Mouse (Mus musculus): ENCODE measurements around the gene Tarbp2. TPM values are rescaled to one million over a fixed set of nuclear protein-coding genes. Genes with fewer than 3 reads are reported as not detected.
A peak's percentile ranks its signal among the peaks of the same experiment; 100 is the strongest.

Gene Tarbp2
- polyA plus RNA-seq, 1 experiment from 2014 or later, result 143 TPM

DNA sequence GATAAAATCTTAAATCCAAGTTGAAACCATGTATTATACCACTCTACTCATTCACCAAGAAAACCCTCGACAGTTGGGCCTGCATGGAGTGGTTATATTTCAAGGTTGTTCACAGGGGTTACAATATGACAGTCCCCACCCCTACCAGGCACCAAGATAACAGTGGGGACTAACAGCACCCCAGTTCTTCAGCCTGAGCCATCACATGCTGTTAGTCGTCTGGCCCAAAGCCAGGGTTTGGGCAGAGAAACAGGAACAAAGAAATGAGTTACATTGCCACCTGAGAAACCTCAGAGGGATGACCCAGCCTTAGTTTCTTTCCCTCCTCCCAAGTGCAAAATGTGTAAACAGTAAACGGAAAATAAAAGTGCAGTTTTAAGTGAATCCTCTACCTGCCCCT is 18.6 kb upstream of the Tarbp2 start:
- DNase-seq (ENCODE audit: low spot score), result no peak
- 80% methylated on average over 3 of the region's 3 CpGs for WGBS
- Histone ChIP-seq H3K27me3 (ENCODE audit: low read depth, poor library complexity, severe bottlenecking) (no peaks in the 10 kb centered on the region), H3K4me1 (no peaks in the 10 kb centered on the region), H3K9me3 (replicated peaks) (no peaks in the 10 kb centered on the region), H3K4me3 (no peak overlapping the region), H3K27ac (no peak overlapping the region), H3K36me3 (peaks cover 99% of the 10 kb centered on the region)

DNA sequence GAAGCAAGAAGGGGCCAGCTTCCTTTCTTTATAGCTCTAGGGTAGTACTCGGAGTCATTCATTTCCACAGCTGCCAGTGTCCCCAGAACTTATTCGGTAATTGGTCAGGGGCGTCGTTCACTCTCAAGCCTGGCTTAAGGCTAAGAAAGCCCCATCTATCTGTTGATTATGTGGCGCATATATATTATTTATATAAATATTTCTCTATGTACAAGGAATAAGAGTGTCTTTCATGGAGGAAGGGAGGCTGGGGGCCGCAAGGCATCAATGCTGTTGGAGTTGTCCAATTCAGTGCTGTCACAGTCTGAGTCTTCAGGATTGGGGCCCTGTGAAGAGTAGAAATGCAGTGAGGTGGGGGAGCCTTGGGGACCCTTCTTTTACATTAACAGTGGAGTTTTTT is 18.1 kb upstream of the Tarbp2 start:
- 91% methylated on average over 6 of the region's 6 CpGs for WGBS

DNA sequence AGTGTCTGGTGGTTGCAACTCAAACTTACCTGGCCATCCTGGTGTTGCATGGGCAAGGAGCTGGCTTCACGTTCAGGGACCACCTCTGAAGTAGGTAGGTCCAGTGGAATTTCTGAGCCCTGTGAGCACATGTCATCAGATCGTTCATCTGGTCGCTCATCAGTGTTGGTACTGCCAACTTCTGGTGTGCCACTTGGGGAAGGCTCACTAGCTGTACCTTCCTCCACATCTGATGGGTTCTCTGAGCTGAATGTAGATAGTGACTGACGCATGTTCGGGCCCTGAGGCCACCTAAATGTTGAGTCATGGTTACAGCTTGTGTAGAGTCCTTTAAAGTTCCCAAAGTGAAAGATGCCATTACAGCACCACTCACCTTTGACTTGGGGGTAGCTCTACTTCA is 17.5 kb upstream of the Tarbp2 start:
- peaks cover 99% of the 10 kb centered on the region for H3K36me3 ChIP-seq
- no peaks in the 10 kb centered on the region for H3K4me1 ChIP-seq
- no peak overlapping the region for H3K27ac ChIP-seq
- DNase-seq (ENCODE audit: low spot score), result no peak
- no peak overlapping the region for H3K4me3 ChIP-seq
- no peaks in the 10 kb centered on the region for H3K27me3 ChIP-seq (ENCODE audit: low read depth, poor library complexity, severe bottlenecking)
- no peaks in the 10 kb centered on the region for H3K9me3 ChIP-seq (replicated peaks)
- 91% methylated on average over 5 of the region's 5 CpGs for WGBS

More for the DNA sequence above, 18.1 kb upstream of the Tarbp2 start:
- no peak for DNase-seq (ENCODE audit: low spot score)
- no peak overlapping the region for H3K4me3 ChIP-seq
- H3K36me3 ChIP-seq, result peaks cover 99% of the 10 kb centered on the region
- H3K4me1 ChIP-seq, result no peaks in the 10 kb centered on the region
- H3K9me3 ChIP-seq (replicated peaks), result no peaks in the 10 kb centered on the region
- no peak overlapping the region for H3K27ac ChIP-seq
- no peaks in the 10 kb centered on the region for H3K27me3 ChIP-seq (ENCODE audit: low read depth, poor library complexity, severe bottlenecking)

DNA sequence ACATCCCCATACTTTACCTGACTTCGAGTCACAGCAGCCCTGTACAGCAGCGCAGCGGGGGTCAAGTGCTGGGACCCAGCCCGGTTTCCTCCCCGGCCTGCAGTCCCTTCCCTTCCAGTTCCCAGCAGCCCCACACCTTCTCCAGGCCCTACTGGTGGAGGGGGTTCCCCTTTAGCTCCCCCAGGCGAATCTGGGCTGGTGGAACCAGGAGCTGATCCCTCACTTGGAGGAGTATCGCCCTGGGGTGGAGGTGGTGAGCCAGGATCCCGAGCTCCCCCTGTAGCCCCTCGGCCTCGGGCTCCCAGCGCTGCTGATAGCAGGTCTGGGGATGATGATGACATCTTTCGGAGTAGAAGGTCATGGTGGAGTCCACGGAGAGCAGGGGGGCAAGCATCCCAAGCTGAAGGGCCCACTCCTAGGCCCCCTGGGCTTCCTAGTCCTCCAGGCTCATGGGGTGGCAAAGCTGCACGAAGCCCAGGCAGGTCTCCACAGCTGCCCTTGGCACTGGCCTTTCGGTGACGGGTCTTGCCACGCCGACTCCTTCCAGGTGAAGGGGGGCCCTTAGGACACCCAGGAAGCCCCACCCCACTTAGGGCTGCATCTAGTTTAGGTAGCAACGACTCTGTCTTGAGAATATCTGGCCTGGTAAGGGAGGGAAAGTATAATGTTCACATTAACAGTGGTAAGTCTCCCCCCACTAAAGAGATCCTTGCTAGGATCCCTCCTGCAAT is 16.7 kb upstream of the Tarbp2 start:
- Histone ChIP-seq H3K27me3 (ENCODE audit: low read depth, poor library complexity, severe bottlenecking) (no peaks in the 10 kb centered on the region), H3K4me1 (no peaks in the 10 kb centered on the region), H3K9me3 (replicated peaks) (no peaks in the 10 kb centered on the region), H3K36me3 (peaks cover 96% of the 10 kb centered on the region), H3K27ac (no peak overlapping the region), H3K4me3 (no peak overlapping the region)
- peak; percentile 31 for DNase-seq (ENCODE audit: low spot score)
- 90% methylated on average over 19 of the region's 19 CpGs for WGBS

DNA sequence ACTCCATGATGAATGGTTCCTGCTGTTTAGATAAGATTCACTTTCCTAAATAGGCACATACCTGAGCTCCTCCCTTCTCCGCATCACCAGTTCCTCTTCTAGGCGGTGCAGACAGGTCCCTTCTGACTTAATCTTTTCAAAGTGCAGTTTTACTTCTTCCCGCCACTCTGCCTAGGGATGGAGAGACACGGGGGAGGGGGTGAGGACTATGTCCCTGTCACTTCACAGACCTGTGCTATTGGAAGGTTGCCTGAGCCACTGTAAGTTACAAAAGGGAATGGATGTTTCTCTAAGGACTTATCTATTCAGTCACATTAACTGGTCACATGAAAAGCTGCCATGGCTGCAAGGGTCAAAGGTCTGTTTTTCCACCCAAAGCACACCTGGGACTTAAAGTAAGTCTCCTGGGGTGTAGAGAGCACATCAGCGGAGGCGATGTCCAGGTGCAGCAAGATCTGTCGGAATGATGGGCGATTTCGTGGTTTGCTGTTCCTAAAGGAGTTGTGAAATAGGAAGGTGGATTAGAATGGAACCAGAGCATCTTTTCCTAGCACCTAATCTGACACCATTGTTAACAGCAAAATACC is 15.6 kb upstream of the Tarbp2 start:
- Histone ChIP-seq H3K9me3 (replicated peaks) (no peaks in the 10 kb centered on the region), H3K27ac (no peak overlapping the region), H3K4me3 (no peak overlapping the region), H3K27me3 (ENCODE audit: low read depth, poor library complexity, severe bottlenecking) (no peaks in the 10 kb centered on the region), H3K36me3 (peaks cover 95% of the 10 kb centered on the region), H3K4me1 (no peaks in the 10 kb centered on the region)
- WGBS, result 82% methylated on average over 9 of the region's 9 CpGs
- DNase-seq (ENCODE audit: low spot score), result no peak

DNA sequence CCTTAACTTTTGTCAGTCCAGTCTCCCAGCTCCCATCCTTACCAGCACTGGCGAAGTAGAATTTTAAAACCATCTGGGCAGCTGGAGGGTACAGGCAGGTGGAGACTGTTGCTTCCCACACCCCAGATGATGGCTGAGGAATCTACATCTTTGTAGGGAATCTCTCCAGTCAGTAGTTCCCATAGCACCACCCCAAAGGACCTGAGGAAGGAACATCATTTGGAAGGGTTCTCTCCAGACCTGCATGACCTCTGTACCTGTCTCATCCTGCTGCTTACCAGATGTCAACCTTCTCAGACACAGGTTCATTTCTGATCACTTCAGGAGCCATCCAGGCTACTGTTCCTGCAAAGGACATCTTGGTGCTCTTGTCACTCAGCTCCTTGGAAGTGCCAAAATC is 14.5 kb upstream of the Tarbp2 start, which contains the start of gene Gm10337:
Gene Gm10337, plus strand, starts transcription at position 276 of the 400 bp plus-strand sequence.
- WGBS, result 85% methylated on average over 1 of the region's 1 CpGs
- H3K27ac ChIP-seq, result no peak within 1 kb of the TSS
- peaks cover 94% of the 10 kb centered on the region for H3K36me3 ChIP-seq
- no peaks in the 10 kb centered on the region for H3K27me3 ChIP-seq (ENCODE audit: low read depth, poor library complexity, severe bottlenecking)
- H3K4me1 ChIP-seq, result no peaks in the 10 kb centered on the region
- H3K9me3 ChIP-seq (replicated peaks), result no peaks in the 10 kb centered on the region
- no peak within 1 kb of the TSS for H3K4me3 ChIP-seq
- DNase-seq (ENCODE audit: low spot score), result no peak

DNA sequence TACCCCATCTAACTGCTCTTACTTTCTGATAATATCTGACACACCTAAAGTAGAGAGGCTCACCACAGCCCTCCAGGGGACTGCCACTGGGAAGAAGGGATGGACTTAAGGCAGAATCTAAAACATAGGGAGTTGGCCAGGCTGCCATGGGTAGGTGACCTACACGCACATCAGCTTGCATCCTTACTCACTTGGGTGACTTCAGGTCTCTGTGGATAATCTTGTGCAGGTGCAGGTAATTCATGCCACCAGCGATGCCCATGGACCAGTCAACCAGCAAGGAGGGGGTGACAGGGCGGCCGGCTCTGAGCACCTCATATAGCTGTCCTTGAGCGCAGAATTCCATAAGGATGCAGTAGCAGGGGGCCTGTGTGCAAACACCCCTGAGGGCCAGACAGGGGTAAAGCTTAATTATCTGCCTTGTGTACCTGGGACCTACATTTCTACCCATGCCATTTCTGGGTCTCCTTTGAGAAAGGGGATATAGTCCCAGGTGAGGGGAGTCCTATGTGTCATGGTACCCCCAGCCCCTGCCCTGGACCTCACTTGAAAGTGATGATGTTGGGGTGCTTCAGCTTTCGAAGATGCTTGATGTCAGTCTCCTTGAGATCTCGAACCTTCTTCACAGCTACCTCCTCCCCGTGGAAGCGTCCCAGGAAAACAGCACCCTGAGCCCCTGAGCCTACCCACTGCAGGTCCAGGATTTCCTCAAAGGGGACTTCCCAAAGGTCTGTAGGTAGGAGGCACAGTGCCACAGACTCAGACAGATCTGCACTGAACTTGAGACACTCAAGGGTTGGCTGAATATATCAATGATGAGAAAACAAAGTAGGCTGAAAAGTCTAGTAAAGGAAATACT is 13.8 kb upstream of the Tarbp2 start:
- DNase-seq (ENCODE audit: low spot score), result no peak
- H3K27ac ChIP-seq, result no peak overlapping the region

DNA sequence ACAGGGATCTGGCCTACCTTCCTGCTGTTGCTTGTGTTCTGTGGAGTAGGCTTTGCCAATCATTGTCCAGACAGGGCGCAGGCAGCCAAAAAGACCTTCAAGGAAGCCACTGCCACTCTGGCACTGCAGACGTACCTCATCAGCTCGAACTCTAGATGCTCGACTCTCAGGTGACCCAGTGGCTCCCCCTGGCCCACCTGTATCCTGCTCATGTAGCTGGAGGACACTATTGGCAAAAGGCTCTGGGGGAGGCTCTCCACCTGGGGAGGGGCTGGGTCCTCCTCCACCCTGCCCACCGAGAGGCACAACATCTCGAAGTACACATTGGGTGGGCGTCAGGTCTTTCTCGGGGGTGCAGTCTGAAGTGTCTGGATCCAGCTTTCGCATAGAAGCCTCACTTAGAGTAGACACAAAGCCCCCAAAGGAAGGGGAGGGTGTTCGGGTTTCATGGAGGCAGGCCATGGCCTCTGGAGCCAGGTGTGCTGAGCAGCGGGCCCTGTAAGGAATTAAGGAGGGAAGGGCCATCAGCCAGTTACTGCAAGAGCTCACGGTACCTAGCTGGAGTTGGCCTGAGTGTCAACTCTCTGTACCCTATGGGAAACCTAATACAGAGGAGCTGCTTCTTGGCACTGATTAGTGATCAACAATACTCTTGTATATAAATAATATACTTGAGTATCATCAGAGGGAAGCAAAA is 12.8 kb upstream of the Tarbp2 start:
- H3K27me3 ChIP-seq (ENCODE audit: low read depth, poor library complexity, severe bottlenecking), result no peaks in the 10 kb centered on the region
- peaks cover 78% of the 10 kb centered on the region for H3K36me3 ChIP-seq
- peaks cover 9% of the 10 kb centered on the region for H3K4me1 ChIP-seq
- WGBS, result 76% methylated on average over 12 of the region's 12 CpGs
- H3K9me3 ChIP-seq (replicated peaks), result no peaks in the 10 kb centered on the region
- H3K27ac ChIP-seq, result 0 out of 2 replicates have a peak overlapping the region, but pooled peaks have one; percentile 42
- no peak overlapping the region for H3K4me3 ChIP-seq
- DNase-seq (ENCODE audit: low spot score), result no peak

More for the DNA sequence above, 13.8 kb upstream of the Tarbp2 start:
- no peak overlapping the region for H3K4me3 ChIP-seq
- no peaks in the 10 kb centered on the region for H3K9me3 ChIP-seq (replicated peaks)
- no peaks in the 10 kb centered on the region for H3K4me1 ChIP-seq
- 89% methylated on average over 9 of the region's 9 CpGs for WGBS
- peaks cover 88% of the 10 kb centered on the region for H3K36me3 ChIP-seq
- no peaks in the 10 kb centered on the region for H3K27me3 ChIP-seq (ENCODE audit: low read depth, poor library complexity, severe bottlenecking)

DNA sequence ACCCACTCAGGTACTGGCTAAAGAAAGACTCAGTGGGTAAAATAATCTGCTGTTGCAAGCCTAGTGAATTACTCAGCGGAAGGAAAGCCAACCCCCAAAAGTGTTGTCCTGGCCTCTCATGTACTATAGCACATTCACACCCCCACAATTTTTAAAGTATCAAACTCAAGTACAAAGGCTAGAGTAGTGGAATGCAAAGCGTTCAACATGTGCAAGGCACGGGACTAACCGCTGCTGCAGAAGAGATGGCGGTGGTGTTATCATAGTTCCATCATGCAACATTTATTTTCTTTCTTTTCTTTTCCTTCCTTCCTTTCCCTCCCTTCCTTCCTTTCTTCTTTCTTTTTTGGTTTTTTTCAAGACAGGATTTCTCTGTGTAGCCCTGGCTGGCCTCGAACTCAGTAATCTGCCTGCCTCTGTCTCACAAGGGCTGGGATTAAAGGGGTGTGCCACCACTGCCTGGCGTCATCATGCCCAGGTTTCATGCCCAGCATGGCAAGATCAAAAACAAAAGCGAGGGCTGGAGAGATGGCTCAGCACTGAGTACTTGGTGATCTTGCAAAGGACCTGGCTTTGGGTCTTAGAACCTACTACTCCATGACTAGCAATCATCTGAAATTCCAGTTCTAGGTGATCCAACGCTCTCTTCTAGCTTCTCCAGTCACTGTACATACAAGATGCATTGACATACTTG is 12.1 kb upstream of the Tarbp2 start:
- no peak for DNase-seq (ENCODE audit: low spot score)
- whole genome bisulfite sequencing, result 91% methylated on average over 9 of the region's 9 CpGs
- Histone ChIP-seq H3K4me1 (peaks cover 16% of the 10 kb centered on the region), H3K27me3 (ENCODE audit: low read depth, poor library complexity, severe bottlenecking) (no peaks in the 10 kb centered on the region), H3K4me3 (no peak overlapping the region), H3K9me3 (replicated peaks) (no peaks in the 10 kb centered on the region), H3K36me3 (peaks cover 71% of the 10 kb centered on the region), H3K27ac (no peak overlapping the region)

DNA sequence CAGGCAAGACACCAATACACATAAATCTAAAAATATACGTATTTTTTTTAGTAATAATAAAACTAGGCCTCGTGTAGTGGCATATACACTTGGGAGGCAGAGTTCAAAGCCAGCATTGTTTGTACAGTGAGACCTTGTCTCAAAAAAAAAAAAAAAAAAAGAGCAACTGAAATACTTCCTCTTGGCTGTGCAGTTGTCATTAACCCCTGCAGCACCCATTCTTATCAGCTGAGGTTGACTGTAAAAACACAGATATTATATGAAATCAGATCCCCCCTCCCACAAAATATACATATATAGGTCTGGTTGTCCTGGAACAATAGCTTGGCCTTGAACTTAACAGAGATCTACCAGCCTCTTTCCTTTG is 11.5 kb upstream of the Tarbp2 start:
- no peak for DNase-seq (ENCODE audit: low spot score)
- Histone ChIP-seq H3K4me3 (no peak overlapping the region), H3K36me3 (peaks cover 66% of the 10 kb centered on the region), H3K9me3 (replicated peaks) (no peaks in the 10 kb centered on the region), H3K27ac (no peak overlapping the region), H3K4me1 (peaks cover 22% of the 10 kb centered on the region), H3K27me3 (ENCODE audit: low read depth, poor library complexity, severe bottlenecking) (no peaks in the 10 kb centered on the region)
- 80% methylated on average over 2 of the region's 2 CpGs for WGBS

DNA sequence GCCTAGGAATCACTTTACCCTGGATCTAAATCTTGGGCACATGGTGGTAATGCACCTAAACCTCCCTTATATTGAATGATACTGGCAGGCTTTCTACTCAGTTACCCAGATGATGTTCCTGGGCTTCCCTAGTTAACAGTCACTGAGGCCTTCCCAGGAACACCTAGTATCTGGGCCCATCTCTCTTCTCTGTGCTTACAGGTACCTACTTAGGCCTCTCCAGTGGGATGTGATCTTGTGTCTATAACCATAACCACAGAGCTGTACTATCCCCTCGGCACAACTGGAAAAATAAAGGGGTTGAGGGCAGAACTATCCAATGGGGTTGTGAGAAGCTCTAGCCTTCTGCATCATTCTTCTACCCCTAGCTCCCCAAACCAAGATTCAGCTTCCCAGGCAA is 11.1 kb upstream of the Tarbp2 start:
- Histone ChIP-seq H3K9me3 (replicated peaks) (no peaks in the 10 kb centered on the region), H3K4me1 (peaks cover 26% of the 10 kb centered on the region), H3K27me3 (ENCODE audit: low read depth, poor library complexity, severe bottlenecking) (no peaks in the 10 kb centered on the region), H3K4me3 (no peak overlapping the region), H3K27ac (no peak overlapping the region), H3K36me3 (peaks cover 61% of the 10 kb centered on the region)
- 91% methylated on average over 1 of the region's 1 CpGs for WGBS
- no peak for DNase-seq (ENCODE audit: low spot score)

DNA sequence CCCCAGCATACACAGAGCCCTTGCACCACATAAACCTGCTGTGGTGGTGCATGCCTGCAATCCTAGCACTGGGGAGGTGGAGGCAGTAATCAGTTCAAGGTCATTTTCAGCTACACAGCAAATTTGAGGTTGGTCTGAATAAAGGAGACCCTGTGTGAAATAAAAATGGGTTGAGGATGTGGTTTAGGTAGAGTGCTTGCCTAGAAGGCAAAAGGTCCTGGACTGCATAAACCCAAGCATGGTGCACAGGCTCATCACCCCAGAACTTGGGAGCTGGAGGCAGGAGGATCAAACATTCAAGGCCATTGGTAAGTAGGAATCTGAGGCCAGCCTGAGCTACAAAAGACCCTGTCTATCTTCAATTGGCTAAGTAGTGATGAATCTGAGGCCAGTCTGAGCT is 10.4 kb upstream of the Tarbp2 start:
- no peak for DNase-seq (ENCODE audit: low spot score)
- Histone ChIP-seq H3K9me3 (replicated peaks) (no peaks in the 10 kb centered on the region), H3K4me3 (no peak overlapping the region), H3K36me3 (peaks cover 54% of the 10 kb centered on the region), H3K27ac (no peak overlapping the region), H3K27me3 (ENCODE audit: low read depth, poor library complexity, severe bottlenecking) (no peaks in the 10 kb centered on the region), H3K4me1 (peaks cover 33% of the 10 kb centered on the region)
